Mouse (Mus musculus): ENCODE results near the gene Sult1d1.

DNA sequence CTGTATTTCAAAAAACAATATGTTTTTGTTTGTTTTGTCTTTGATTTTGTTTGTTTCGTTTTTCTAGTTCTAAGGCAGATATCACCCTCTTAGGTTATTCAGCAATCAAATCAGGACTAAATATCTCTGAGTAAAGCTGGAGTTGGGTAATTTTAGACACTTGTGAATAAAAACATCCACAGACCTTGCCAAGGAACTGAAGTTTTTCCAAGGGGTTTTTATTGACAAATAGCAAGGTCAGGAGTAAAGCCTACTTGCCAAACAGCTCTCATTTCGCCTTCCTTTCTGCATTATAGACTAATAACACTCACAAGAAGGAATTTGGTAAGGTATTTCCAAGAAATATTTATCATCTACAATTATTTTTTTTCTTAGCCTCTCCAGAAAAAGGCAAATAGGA lies 29.1 kb upstream of the Sult1d1 start:
- TF ChIP-seq POLR2A (IDR thresholded peaks at IDR 0.05; ENCODE audit: borderline replicate concordance, extremely low read depth, low read depth, low read length) (no peak), CTCF (IDR thresholded peaks at IDR 0.05; ENCODE audit: insufficient read depth, low read length) (no peak)

Measured in lung, adult 2 months (tissue).